Mouse (Mus musculus): ENCODE measurements around the gene Krt222. TPM values are rescaled to one million over a fixed set of nuclear protein-coding genes. Genes with fewer than 3 reads are reported as not detected.
"Not testable (repeated sequence)": the region's sequence is repeated elsewhere in the genome, so short reads cannot be mapped to it uniquely, and the experiment has no call there.

Gene Krt222
- polyA plus RNA-seq, 1 experiment from 2014 or later = 0.29 TPM

GRCm38 (mm10) chr11:99247916-99248315 is 4.0 kb upstream of the Krt222 start:
- Histone ChIP-seq H3K27me3 (ENCODE audit: insufficient read depth, low read length) (no peaks in the 10 kb centered on the region), H3K4me1 (replicated peaks; ENCODE audit: insufficient read depth, low read length) (0 out of 2 replicates have a peak, but pooled peaks cover 7% of the 10 kb centered on the region), H3K4me3 (replicated peaks; ENCODE audit: low read depth, low read length) (no peak overlapping the region), H3K27ac (no peak overlapping the region), H3K9ac (ENCODE audit: low read depth, low read length) (no peak overlapping the region), H3K9me3 (replicated peaks; ENCODE audit: low read length) (no peaks in the 10 kb centered on the region), H3K4me2 (ENCODE audit: low read length) (no peak overlapping the region), H3K36me3 (ENCODE audit: insufficient read depth, low read length) (no peaks in the 10 kb centered on the region)
- 94% methylated on average over 4 of the region's 4 CpGs for WGBS
- TF ChIP-seq CTCF (IDR thresholded peaks at IDR 0.05; ENCODE audit: low read depth) = no peak
- no peak for ATAC-seq (replicated peaks; ENCODE audit: low FRiP score, low read depth)
- DNase-seq (ENCODE audit: low spot score) = no peak

DNA sequence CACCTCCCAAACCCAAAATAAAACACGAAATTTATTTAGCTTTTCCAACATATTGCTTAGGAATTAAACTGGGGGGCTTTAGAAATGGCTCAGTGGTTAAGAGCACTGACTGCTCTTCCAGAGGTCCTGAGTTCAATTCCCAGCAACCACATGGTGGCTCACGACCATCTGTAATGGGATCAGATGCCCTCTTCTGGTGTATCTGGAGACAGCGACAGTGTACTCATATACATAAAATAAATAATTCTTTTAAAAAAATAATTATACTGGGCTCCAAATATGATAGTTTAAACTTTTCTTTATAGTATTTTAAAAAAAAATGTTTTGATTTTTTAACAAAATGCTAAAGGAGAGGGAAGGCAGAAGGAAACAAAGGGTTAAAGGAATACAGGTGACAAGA is 634 bp upstream of the Krt222 start:
- 0 out of 2 replicates have a peak, but pooled peaks have one; percentile 4 for TF ChIP-seq CTCF (IDR thresholded peaks at IDR 0.05; ENCODE audit: low read depth)
- H3K4me2 ChIP-seq (ENCODE audit: low read length); DNase-seq (ENCODE audit: low spot score): not testable (repeated sequence)

GRCm38 (mm10) chr11:99243200-99243819 is 575 bp downstream of the Krt222 start:
- DNase-seq (ENCODE audit: low spot score) (no peak), ATAC-seq (replicated peaks; ENCODE audit: low FRiP score, low read depth) (no peak)
- WGBS = 43% methylated on average over 3 of the region's 3 CpGs
- Histone ChIP-seq H3K4me1 (replicated peaks; ENCODE audit: insufficient read depth, low read length) (0 out of 2 replicates have a peak, but pooled peaks cover 7% of the 10 kb centered on the region), H3K27me3 (ENCODE audit: insufficient read depth, low read length) (no peaks in the 10 kb centered on the region), H3K9ac (ENCODE audit: low read depth, low read length) (peak overlapping the region; percentile 23; the same call in 1 of the 2 replicates), H3K4me2 (ENCODE audit: low read length) (peak overlapping the region; percentile 59), H3K4me3 (replicated peaks; ENCODE audit: low read depth, low read length) (peak overlapping the region; percentile 24), H3K27ac (no peak overlapping the region), H3K9me3 (replicated peaks; ENCODE audit: low read length) (no peaks in the 10 kb centered on the region), H3K36me3 (ENCODE audit: insufficient read depth, low read length) (no peaks in the 10 kb centered on the region)
- no peak for TF ChIP-seq CTCF (IDR thresholded peaks at IDR 0.05; ENCODE audit: low read depth)

More for the DNA sequence above, 634 bp upstream of the Krt222 start:
- H3K36me3 ChIP-seq (ENCODE audit: insufficient read depth, low read length); H3K27me3 ChIP-seq (ENCODE audit: insufficient read depth, low read length); H3K9ac ChIP-seq (ENCODE audit: low read depth, low read length); H3K9me3 ChIP-seq (replicated peaks; ENCODE audit: low read length); H3K4me3 ChIP-seq (replicated peaks; ENCODE audit: low read depth, low read length); H3K4me1 ChIP-seq (replicated peaks; ENCODE audit: insufficient read depth, low read length); H3K27ac ChIP-seq; ATAC-seq (replicated peaks; ENCODE audit: low FRiP score, low read depth): not testable (repeated sequence)
- WGBS = 52% methylated on average over 3 of the region's 3 CpGs

- no peak overlapping the region for H3K4me2 ChIP-seq (ENCODE audit: low read length)
- no peaks in the 10 kb centered on the region for H3K27me3 ChIP-seq (ENCODE audit: insufficient read depth, low read length)
- no peak overlapping the region for H3K9ac ChIP-seq (ENCODE audit: low read depth, low read length)
- 79% methylated on average over 5 of the region's 5 CpGs for WGBS
- TF ChIP-seq CTCF (IDR thresholded peaks at IDR 0.05; ENCODE audit: low read depth) = no peak
- no peak for ATAC-seq (replicated peaks; ENCODE audit: low FRiP score, low read depth)
- no peak overlapping the region for H3K4me3 ChIP-seq (replicated peaks; ENCODE audit: low read depth, low read length)
- 0 out of 2 replicates have a peak, but pooled peaks cover 7% of the 10 kb centered on the region for H3K4me1 ChIP-seq (replicated peaks; ENCODE audit: insufficient read depth, low read length)
- DNase-seq (ENCODE audit: low spot score) = no peak
- no peaks in the 10 kb centered on the region for H3K36me3 ChIP-seq (ENCODE audit: insufficient read depth, low read length)
- no peak overlapping the region for H3K27ac ChIP-seq
- H3K9me3 ChIP-seq (replicated peaks; ENCODE audit: low read length) = no peaks in the 10 kb centered on the region
Observed at GRCm38 (mm10) chr11:99242056-99242455, 1.8 kb downstream of the Krt222 start.

GRCm38 (mm10) chr11:99238468-99238867 is 5.4 kb downstream of the Krt222 start:
- Histone ChIP-seq H3K4me1 (replicated peaks; ENCODE audit: insufficient read depth, low read length) (no peaks in the 10 kb centered on the region), H3K4me2 (ENCODE audit: low read length) (no peak overlapping the region), H3K9me3 (replicated peaks; ENCODE audit: low read length) (no peaks in the 10 kb centered on the region), H3K27ac (no peak overlapping the region), H3K36me3 (ENCODE audit: insufficient read depth, low read length) (no peaks in the 10 kb centered on the region), H3K27me3 (ENCODE audit: insufficient read depth, low read length) (no peaks in the 10 kb centered on the region), H3K9ac (ENCODE audit: low read depth, low read length) (no peak overlapping the region), H3K4me3 (replicated peaks; ENCODE audit: low read depth, low read length) (no peak overlapping the region)
- WGBS = 50% methylated on average over 14 of the region's 14 CpGs
- no peak for ATAC-seq (replicated peaks; ENCODE audit: low FRiP score, low read depth)
- no peak for TF ChIP-seq CTCF (IDR thresholded peaks at IDR 0.05; ENCODE audit: low read depth)
- peak; percentile 7 for DNase-seq (ENCODE audit: low spot score)

DNA sequence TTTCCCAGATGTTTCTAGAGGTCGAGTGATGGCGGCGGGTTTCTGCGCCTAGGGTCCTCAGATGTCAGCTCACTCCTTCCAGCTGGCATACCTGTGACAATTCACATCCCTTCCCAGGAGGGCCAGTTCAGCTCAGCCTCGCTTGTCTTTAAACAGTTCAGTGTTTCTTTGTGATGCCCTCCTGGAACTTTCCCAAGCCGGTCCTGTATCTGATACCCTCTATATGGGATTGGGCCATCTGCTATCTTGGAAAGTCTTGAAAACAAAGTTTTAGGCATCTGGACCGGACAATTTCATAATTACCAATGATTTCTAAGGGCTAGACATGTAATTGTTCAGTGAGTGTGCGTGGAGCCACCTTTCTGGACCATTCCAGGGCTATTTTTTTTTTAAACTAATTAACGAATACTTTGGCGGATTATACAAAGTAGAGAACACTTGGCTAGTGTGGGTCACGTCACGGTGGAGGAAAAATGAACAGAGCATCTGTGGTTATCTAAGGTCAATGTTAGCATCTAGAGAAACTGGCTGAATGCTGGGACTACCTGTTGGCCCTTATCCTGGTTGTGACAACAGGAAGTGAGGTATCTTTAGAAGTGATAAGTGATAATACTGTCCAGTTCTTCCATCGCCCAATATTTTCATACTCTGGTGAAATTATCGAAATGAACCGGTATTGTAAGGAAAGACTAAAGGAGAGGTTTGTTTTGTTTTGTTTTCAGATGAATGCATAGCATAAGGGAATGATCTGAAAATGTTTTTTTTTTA is 12.7 kb downstream of the Krt222 start:
- no peak; the same call in 1 of the 2 replicates for ATAC-seq (replicated peaks; ENCODE audit: low FRiP score, low read depth)
- Histone ChIP-seq H3K27ac (peak overlapping the region; percentile 99), H3K4me1 (replicated peaks; ENCODE audit: insufficient read depth, low read length) (0 out of 2 replicates have a peak, but pooled peaks cover 6% of the 10 kb centered on the region), H3K4me2 (ENCODE audit: low read length) (peak overlapping the region; percentile 59), H3K4me3 (replicated peaks; ENCODE audit: low read depth, low read length) (peak overlapping the region; percentile 94), H3K36me3 (ENCODE audit: insufficient read depth, low read length) (peaks cover 4% of the 10 kb centered on the region; the same call in 1 of the 2 replicates), H3K27me3 (ENCODE audit: insufficient read depth, low read length) (no peaks in the 10 kb centered on the region), H3K9ac (ENCODE audit: low read depth, low read length) (peak overlapping the region; percentile 97), H3K9me3 (replicated peaks; ENCODE audit: low read length) (no peaks in the 10 kb centered on the region)
- TF ChIP-seq CTCF (IDR thresholded peaks at IDR 0.05; ENCODE audit: low read depth) = no peak
- 23% methylated on average over 15 of the region's 15 CpGs for WGBS
- DNase-seq (ENCODE audit: low spot score) = no peak
